Mouse (Mus musculus): ENCODE data around the gene Rnf123. TPM values are rescaled to one million over a fixed set of nuclear protein-coding genes. Genes with fewer than 3 reads are reported as not detected.

Rnf123 gene
- polyA plus RNA-seq, 1 experiment from 2014 or later: 37.5 TPM

DNA sequence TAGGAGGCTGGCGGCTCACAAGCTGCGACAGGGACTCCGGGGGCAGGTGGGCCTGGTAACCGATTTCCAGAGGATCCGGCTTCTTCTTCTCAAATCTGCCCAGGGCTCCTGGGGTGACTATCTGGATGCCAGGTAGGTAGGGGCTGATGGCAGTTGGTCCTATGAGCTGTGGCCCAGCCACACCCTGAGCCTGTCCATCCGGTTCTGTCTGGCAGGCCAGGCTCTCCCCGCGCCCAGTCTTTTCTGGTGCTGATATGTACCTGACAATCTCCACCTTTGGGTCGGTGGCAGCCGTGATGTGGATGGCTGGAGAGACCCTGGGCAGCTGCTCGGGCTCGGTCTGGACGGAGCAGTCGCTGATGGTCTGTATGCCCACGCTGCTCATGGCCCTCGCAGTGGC lies 27.0 kb upstream of the Rnf123 start:
- H3K27ac ChIP-seq (ENCODE audit: low read depth, low read length): no peak overlapping the region
- 86% methylated on average over 16 of the region's 16 CpGs for WGBS
- H3K36me3 ChIP-seq (ENCODE audit: control insufficient read depth, insufficient read depth, low read length): peaks cover 72% of the 10 kb centered on the region
- ATAC-seq: no peak
- no peak for DNase-seq (ENCODE audit: low spot score)
- H3K4me2 ChIP-seq (ENCODE audit: low read length): no peak overlapping the region
- H3K9ac ChIP-seq (ENCODE audit: low read length): no peak overlapping the region
- H3K27me3 ChIP-seq (replicated peaks; ENCODE audit: control insufficient read depth, insufficient read depth, low read length): no peaks in the 10 kb centered on the region
- no peaks in the 10 kb centered on the region for H3K4me1 ChIP-seq (ENCODE audit: control insufficient read depth, insufficient read depth, low read length)
- no peak overlapping the region for H3K4me3 ChIP-seq (ENCODE audit: low read depth, low read length)
- no peaks in the 10 kb centered on the region for H3K9me3 ChIP-seq (replicated peaks; ENCODE audit: control insufficient read depth, low read length)

DNA sequence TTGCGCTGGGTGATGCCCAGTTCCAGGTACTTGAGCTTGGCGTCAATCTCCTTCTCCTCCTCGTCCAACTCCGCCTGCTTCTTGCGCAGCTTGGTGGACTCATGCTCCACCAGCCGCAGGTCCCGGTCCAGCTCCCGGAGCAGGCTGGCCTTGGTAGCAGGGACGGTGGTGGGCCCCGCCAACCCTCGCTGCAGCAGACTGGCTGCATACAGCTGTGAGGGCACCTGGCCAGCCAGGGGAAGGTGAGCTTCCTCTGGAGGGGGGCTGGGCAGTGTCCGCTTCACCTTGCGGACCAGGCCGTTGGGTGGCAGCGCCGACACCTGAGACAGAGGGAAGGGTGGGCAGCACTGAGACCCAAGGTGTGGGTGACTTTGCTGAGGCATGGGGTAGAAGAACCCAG lies 24.7 kb upstream of the Rnf123 start:
- H3K9me3 ChIP-seq (replicated peaks; ENCODE audit: control insufficient read depth, low read length): no peaks in the 10 kb centered on the region
- 93% methylated on average over 16 of the region's 16 CpGs for WGBS
- no peak overlapping the region for H3K4me2 ChIP-seq (ENCODE audit: low read length)
- H3K27me3 ChIP-seq (replicated peaks; ENCODE audit: control insufficient read depth, insufficient read depth, low read length): no peaks in the 10 kb centered on the region
- no peaks in the 10 kb centered on the region for H3K4me1 ChIP-seq (ENCODE audit: control insufficient read depth, insufficient read depth, low read length)
- ATAC-seq: no peak
- H3K9ac ChIP-seq (ENCODE audit: low read length): no peak overlapping the region
- no peak for DNase-seq (ENCODE audit: low spot score)
- no peak overlapping the region for H3K27ac ChIP-seq (ENCODE audit: low read depth, low read length)
- H3K4me3 ChIP-seq (ENCODE audit: low read depth, low read length): no peak overlapping the region
- peaks cover 66% of the 10 kb centered on the region for H3K36me3 ChIP-seq (ENCODE audit: control insufficient read depth, insufficient read depth, low read length)

DNA sequence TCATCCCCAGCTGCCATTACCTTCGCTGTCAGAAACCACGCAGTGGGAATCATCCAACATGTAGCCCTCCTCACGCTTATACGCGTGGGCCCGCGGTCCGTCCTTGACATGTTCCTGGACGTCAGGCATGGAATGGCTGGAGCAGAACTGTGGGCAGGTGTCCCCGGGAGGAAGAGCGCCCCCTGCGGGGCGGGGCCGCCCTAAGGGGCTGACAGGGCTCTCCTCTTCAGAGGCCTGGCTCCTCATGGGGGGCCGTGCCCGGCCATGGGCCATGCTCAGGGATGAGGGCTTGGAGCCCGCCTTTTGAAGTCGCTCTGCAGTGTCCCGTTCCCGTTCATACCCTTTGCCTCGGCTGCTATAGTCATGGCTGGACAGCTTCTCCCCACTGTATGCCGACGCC lies 22.9 kb upstream of the Rnf123 start:
- Histone ChIP-seq H3K36me3 (ENCODE audit: control insufficient read depth, insufficient read depth, low read length) (peaks cover 64% of the 10 kb centered on the region), H3K27ac (ENCODE audit: low read depth, low read length) (no peak overlapping the region), H3K27me3 (replicated peaks; ENCODE audit: control insufficient read depth, insufficient read depth, low read length) (no peaks in the 10 kb centered on the region), H3K9ac (ENCODE audit: low read length) (no peak overlapping the region), H3K4me3 (ENCODE audit: low read depth, low read length) (no peak overlapping the region), H3K9me3 (replicated peaks; ENCODE audit: control insufficient read depth, low read length) (no peaks in the 10 kb centered on the region), H3K4me2 (ENCODE audit: low read length) (no peak overlapping the region), H3K4me1 (ENCODE audit: control insufficient read depth, insufficient read depth, low read length) (no peaks in the 10 kb centered on the region)
- ATAC-seq: no peak
- no peak for DNase-seq (ENCODE audit: low spot score)
- WGBS: 90% methylated on average over 23 of the region's 23 CpGs

DNA sequence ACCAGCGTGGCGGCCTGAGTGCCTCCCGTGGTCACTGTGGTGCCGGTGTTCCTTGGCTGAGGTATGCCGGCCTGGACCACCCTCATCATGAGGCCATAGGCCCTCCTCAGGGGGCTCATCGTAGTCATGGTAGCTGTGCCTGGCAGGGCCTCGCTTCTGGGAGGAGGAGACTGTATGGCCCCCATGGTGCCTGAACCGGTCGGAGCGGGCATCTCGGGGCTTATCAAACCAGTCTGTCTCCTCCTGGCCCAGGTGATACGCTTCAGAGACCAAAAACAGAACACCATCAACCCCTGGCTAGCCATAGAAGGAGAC lies 22.4 kb upstream of the Rnf123 start:
- Histone ChIP-seq H3K9me3 (replicated peaks; ENCODE audit: control insufficient read depth, low read length) (no peaks in the 10 kb centered on the region), H3K9ac (ENCODE audit: low read length) (no peak overlapping the region), H3K27me3 (replicated peaks; ENCODE audit: control insufficient read depth, insufficient read depth, low read length) (no peaks in the 10 kb centered on the region), H3K4me3 (ENCODE audit: low read depth, low read length) (no peak overlapping the region), H3K4me1 (ENCODE audit: control insufficient read depth, insufficient read depth, low read length) (no peaks in the 10 kb centered on the region), H3K36me3 (ENCODE audit: control insufficient read depth, insufficient read depth, low read length) (peaks cover 64% of the 10 kb centered on the region), H3K4me2 (ENCODE audit: low read length) (no peak overlapping the region), H3K27ac (ENCODE audit: low read depth, low read length) (no peak overlapping the region)
- ATAC-seq: no peak
- DNase-seq (ENCODE audit: low spot score): no peak
- WGBS: 80% methylated on average over 12 of the region's 12 CpGs

DNA sequence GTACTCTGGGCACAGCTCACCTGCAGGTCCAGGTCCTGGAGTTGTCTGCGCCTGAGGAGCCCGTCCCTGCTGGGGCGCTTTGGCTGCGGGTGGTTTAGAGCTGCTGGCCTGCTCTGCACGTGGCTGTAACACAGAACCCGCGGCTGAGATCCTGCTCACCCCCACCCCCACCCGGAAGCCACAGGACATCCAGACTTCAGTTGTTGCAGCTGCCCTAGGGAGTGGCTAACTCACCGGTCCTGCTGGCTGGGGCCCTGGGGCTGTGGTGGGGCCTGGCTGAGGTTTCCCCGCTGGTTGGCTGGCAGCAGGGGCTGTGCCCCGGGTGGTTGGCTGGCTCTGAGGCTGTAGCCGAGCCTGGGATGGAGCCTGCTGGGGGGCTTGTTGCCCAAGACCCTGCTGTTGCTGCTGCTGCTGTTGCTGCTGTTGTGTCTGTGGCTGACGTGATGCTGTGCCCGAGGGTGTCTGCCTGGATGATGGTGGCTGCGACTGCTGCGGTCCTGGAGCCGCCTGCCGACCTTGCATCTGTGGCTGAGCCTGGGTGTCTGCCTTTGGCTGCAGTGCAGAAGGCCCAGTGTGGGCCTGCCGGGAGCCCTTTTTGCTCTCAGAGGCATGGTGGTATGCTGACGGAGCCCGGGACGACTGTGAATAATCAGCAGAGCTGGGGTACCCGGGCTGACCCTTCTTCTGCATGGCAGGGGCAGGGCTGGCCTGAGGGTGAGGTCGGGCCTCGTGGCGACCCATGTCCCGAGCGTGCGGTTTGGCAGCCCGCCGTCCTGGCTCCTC lies 21.8 kb upstream of the Rnf123 start:
- Histone ChIP-seq H3K4me3 (ENCODE audit: low read depth, low read length) (no peak overlapping the region), H3K4me2 (ENCODE audit: low read length) (no peak overlapping the region), H3K36me3 (ENCODE audit: control insufficient read depth, insufficient read depth, low read length) (peaks cover 59% of the 10 kb centered on the region), H3K4me1 (ENCODE audit: control insufficient read depth, insufficient read depth, low read length) (no peaks in the 10 kb centered on the region), H3K27ac (ENCODE audit: low read depth, low read length) (no peak overlapping the region), H3K9me3 (replicated peaks; ENCODE audit: control insufficient read depth, low read length) (no peaks in the 10 kb centered on the region), H3K9ac (ENCODE audit: low read length) (peak overlapping the region; percentile 32; the same call in 1 of the 2 replicates), H3K27me3 (replicated peaks; ENCODE audit: control insufficient read depth, insufficient read depth, low read length) (no peaks in the 10 kb centered on the region)
- no peak for ATAC-seq
- DNase-seq (ENCODE audit: low spot score): no peak
- 35% methylated on average over 31 of the region's 31 CpGs for WGBS

DNA sequence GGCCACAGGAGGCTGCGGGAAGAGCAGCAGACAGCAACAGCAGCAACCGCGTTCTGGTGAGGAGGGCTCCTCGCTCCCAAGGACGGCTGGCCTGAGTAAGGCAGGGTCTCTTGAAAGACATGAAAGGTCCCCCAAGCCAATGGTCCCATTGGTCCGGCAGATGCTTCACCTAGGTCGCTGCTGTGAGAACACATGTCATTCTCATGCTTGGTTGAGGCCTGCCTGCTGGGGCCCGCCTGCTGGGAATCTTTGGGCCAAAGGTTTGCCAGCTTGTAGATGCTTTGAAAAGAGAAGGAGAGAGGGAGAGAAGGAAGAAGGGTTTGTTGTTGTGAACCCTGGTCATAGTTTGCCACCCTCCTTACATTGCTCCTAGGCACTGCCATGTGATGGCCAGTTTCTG lies 16.5 kb upstream of the Rnf123 start:
- Histone ChIP-seq H3K27ac (ENCODE audit: low read depth, low read length) (no peak overlapping the region), H3K9ac (ENCODE audit: low read length) (no peak overlapping the region), H3K36me3 (ENCODE audit: control insufficient read depth, insufficient read depth, low read length) (peaks cover 35% of the 10 kb centered on the region), H3K4me2 (ENCODE audit: low read length) (no peak overlapping the region), H3K4me3 (ENCODE audit: low read depth, low read length) (no peak overlapping the region), H3K4me1 (ENCODE audit: control insufficient read depth, insufficient read depth, low read length) (peaks cover 6% of the 10 kb centered on the region), H3K27me3 (replicated peaks; ENCODE audit: control insufficient read depth, insufficient read depth, low read length) (no peaks in the 10 kb centered on the region), H3K9me3 (replicated peaks; ENCODE audit: control insufficient read depth, low read length) (no peaks in the 10 kb centered on the region)
- ATAC-seq (no peak), DNase-seq (ENCODE audit: low spot score) (no peak)
- 84% methylated on average over 8 of the region's 8 CpGs for whole genome bisulfite sequencing

DNA sequence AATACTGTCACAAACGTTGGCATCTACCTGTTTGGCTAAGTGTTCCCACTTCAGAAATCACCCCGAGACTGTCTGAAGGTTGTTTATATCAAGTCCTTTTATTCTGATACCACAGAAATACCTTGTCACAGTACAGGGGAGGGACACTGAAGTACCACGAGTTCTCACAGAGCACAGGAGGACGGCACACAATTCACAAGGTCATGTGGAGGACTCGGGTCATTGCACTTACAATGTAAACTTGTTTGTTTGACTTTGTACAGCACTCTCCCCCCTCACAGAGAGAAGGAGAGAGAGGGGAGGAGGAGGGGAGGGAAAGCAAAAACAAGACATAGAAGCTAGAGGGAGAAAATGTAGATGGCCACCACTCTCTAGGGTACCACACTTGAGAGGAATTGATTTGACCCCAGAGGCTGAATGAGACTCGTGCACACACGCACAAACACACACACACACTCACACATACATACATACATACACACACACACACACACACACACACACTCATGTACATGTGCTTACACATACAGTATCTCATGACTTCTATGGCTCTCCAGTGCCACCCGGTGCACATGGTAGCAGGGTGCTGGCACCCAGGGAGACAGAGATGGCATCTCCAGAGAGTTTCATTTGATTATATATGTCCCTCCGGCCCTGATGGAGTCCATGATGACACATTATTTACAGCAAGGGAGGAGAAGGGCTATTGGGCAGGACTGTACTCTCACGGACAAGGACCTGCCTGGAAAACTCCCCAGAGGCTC lies 13.0 kb upstream of the Rnf123 start:
- Histone ChIP-seq H3K36me3 (ENCODE audit: control insufficient read depth, insufficient read depth, low read length) (peaks cover 29% of the 10 kb centered on the region), H3K27me3 (replicated peaks; ENCODE audit: control insufficient read depth, insufficient read depth, low read length) (no peaks in the 10 kb centered on the region), H3K9ac (ENCODE audit: low read length) (no peak overlapping the region), H3K4me2 (ENCODE audit: low read length) (no peak overlapping the region), H3K4me3 (ENCODE audit: low read depth, low read length) (no peak overlapping the region), H3K9me3 (replicated peaks; ENCODE audit: control insufficient read depth, low read length) (no peaks in the 10 kb centered on the region), H3K4me1 (ENCODE audit: control insufficient read depth, insufficient read depth, low read length) (peaks cover 6% of the 10 kb centered on the region), H3K27ac (ENCODE audit: low read depth, low read length) (no peak overlapping the region)
- ATAC-seq (no peak), DNase-seq (ENCODE audit: low spot score) (no peak)
- WGBS: 67% methylated on average over 10 of the region's 10 CpGs

DNA sequence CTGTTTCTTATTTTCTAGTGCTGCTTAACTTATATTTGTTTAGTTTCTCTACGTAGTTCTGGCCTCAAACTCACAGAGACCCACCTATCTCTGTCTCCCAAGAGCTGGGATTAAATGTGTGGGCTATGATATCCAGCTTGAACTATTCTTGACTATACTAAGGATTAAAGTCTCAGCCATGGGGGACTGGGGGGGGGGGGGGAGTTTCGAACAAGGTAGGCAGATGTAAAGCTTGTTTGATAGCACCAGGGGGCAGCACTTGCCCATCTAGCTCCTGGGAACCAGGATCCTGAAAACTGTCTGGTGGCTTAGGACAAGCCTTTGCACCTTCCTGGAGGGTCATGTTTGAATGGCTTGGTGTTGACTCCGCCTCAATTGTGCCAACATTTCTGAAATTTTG lies 12.4 kb upstream of the Rnf123 start:
- Histone ChIP-seq H3K4me1 (ENCODE audit: control insufficient read depth, insufficient read depth, low read length) (peaks cover 6% of the 10 kb centered on the region), H3K9ac (ENCODE audit: low read length) (peak overlapping the region; percentile 72; the same call in 1 of the 2 replicates), H3K27me3 (replicated peaks; ENCODE audit: control insufficient read depth, insufficient read depth, low read length) (no peaks in the 10 kb centered on the region), H3K4me3 (ENCODE audit: low read depth, low read length) (peak overlapping the region; percentile 57), H3K36me3 (ENCODE audit: control insufficient read depth, insufficient read depth, low read length) (peaks cover 31% of the 10 kb centered on the region), H3K27ac (ENCODE audit: low read depth, low read length) (no peak overlapping the region), H3K4me2 (ENCODE audit: low read length) (peak overlapping the region; percentile 97), H3K9me3 (replicated peaks; ENCODE audit: control insufficient read depth, low read length) (no peaks in the 10 kb centered on the region)
- DNase-seq (ENCODE audit: low spot score) (peak; percentile 81), ATAC-seq (no peak)
- WGBS: 6% methylated on average over 3 of the region's 3 CpGs

DNA sequence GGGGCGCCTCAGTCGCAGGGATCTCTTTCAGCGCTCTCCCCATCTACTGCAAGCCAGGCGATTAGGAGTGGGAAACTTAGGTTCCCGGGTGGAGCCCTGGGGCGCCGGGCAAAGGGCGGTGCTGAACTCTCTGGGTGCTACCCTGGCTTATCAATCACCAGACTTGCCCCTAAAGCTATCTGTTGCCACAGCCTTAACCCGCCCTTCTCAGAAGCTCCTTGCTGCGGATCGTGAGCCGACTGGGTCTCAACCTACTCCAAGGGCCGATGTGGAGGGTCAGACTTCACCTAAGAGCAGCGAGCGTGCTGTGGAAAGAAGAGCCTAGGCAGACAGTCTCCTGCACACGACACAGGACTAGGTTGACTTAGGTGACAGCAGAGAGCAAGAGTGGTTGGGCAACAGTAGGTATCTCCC lies 11.9 kb upstream of the Rnf123 start:
- peak; percentile 14; the same call in 1 of the 2 replicates for ATAC-seq
- no peak for DNase-seq (ENCODE audit: low spot score)

More for the DNA sequence above, 11.9 kb upstream of the Rnf123 start:
- Histone ChIP-seq H3K9ac (ENCODE audit: low read length) (peak overlapping the region; percentile 72), H3K4me1 (ENCODE audit: control insufficient read depth, insufficient read depth, low read length) (peaks cover 6% of the 10 kb centered on the region), H3K36me3 (ENCODE audit: control insufficient read depth, insufficient read depth, low read length) (peaks cover 36% of the 10 kb centered on the region), H3K9me3 (replicated peaks; ENCODE audit: control insufficient read depth, low read length) (no peaks in the 10 kb centered on the region), H3K4me3 (ENCODE audit: low read depth, low read length) (peak overlapping the region; percentile 57), H3K4me2 (ENCODE audit: low read length) (peak overlapping the region; percentile 97), H3K27ac (ENCODE audit: low read depth, low read length) (peak overlapping the region; percentile 0), H3K27me3 (replicated peaks; ENCODE audit: control insufficient read depth, insufficient read depth, low read length) (no peaks in the 10 kb centered on the region)
- under 1% methylated on average over 16 of the region's 16 CpGs for WGBS

All from forebrain, embryonic 14.5 days (tissue).